ENCODE assay signal across 13 mouse cellular contexts in the genomic region with DNA sequence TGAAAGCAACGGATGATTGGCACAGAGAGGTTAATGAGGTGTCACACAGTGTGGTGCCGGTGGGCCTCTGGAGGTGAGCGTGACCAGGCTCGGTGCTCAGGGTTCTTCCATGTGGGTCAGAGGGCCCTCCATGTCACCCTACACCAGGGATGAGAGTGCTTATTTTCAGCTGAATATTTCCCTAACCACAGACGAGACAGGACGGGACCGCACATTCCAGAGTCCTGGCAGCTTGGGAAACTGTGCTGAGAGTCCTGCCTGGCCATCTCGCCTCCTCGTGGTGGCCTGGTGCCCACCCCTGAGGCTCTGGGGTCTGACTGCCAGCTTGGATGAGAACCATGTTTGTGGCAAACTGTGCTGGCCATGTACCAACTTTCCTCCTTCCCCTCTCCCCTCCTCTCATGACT. TPM values are rescaled to one million over a fixed set of nuclear protein-coding genes. Genes with fewer than 3 reads are reported as not detected.
DNase-seq lines count a peak whose midpoint lies in the region; ATAC-seq and TF ChIP-seq lines count a peak whose summit lies in the region.
"Had no signal": no experiment of that assay in that cellular context is flagged by ENCODE, and none has a peak within 500 bp of the region (broad histone marks: within the 10 kb centered on the region; RNA-seq: fewer than 3 reads in every experiment).

No protein-coding gene starts in this region.

- H3K27me3 ChIP-seq in heart, embryonic 11.5 days (ENCODE audit: control insufficient read depth, insufficient read depth, low read length): peaks cover 14% of the 10 kb centered on the region; the same call in 1 of the 2 replicates
- H3K27me3 ChIP-seq: limb, embryonic 13.5 days; neural tube, embryonic 13.5 days had no signal

- H3K4me3 ChIP-seq in heart, embryonic 11.5 days (ENCODE audit: low read depth, low read length): no peak overlapping the region
- H3K4me3 ChIP-seq: limb, embryonic 13.5 days; neural tube, embryonic 13.5 days had no signal

- no peak overlapping the region for H3K9ac ChIP-seq in heart, embryonic 11.5 days (ENCODE audit: low read depth, low read length)
- H3K9ac ChIP-seq: limb, embryonic 13.5 days; neural tube, embryonic 13.5 days had no signal

- WGBS in heart, embryonic 11.5 days (ENCODE audit: insufficient replicate concordance): 39% methylated on average over 9 of the region's 9 CpGs

- 0 out of 2 replicates have a peak overlapping the region, but pooled peaks have one; percentile 32 for H3K27ac ChIP-seq in heart, embryonic 11.5 days (ENCODE audit: low read depth, low read length)
- H3K27ac ChIP-seq: limb, embryonic 13.5 days; neural tube, embryonic 13.5 days had no signal

- H3K4me1 ChIP-seq in heart, embryonic 11.5 days (ENCODE audit: control insufficient read depth, insufficient read depth, low read length): peaks cover 16% of the 10 kb centered on the region
- H3K4me1 ChIP-seq: neural tube, embryonic 13.5 days had no signal

- no peak overlapping the region for H3K4me2 ChIP-seq in heart, embryonic 11.5 days
- H3K4me2 ChIP-seq: limb, embryonic 13.5 days; neural tube, embryonic 13.5 days had no signal

- TF ChIP-seq CTCF in brain, embryonic 14.5 days (IDR thresholded peaks at IDR 0.05; ENCODE audit: borderline replicate concordance, extremely low read depth, insufficient read depth, insufficient read length): no peak

- ATAC-seq in heart, embryonic 11.5 days (replicated peaks; ENCODE audit: insufficient number of reproducible peaks, low FRiP score, low TSS enrichment): 0 out of 2 replicates have a peak, but pooled peaks have one; percentile 1

- DNase-seq in heart, adult 18-20 months: no peak
- peak; percentile 86 for DNase-seq in left cerebral cortex, postnatal 4 days
- DNase-seq in left cerebral cortex, adult 11 months (ENCODE audit: low spot score): no peak
- DNase-seq in brain, embryonic 14.5 days (ENCODE audit: low read depth): peak; percentile 77
- DNase-seq in gastrocnemius, postnatal 25 days: peak; percentile 24
- no peak for DNase-seq in thymus, postnatal 0 days (ENCODE audit: low spot score)
- DNase-seq in right cerebral cortex, postnatal 25 days: no peak
- DNase-seq: adrenal gland, postnatal 10 days; kidney, postnatal 10 days; thymus, postnatal 14 days had no signal

- no peak for TF ChIP-seq POLR2A in brain, embryonic 14.5 days (IDR thresholded peaks at IDR 0.05; ENCODE audit: borderline replicate concordance, extremely low read depth, insufficient read depth, insufficient read length, poor library complexity, severe bottlenecking)

- intact Hi-C loops in left cerebral cortex, postnatal 4 days (cut with DNase I): no loop called here

- H3K36me3 ChIP-seq in heart, embryonic 11.5 days (ENCODE audit: control insufficient read depth, insufficient read depth, low read length): no peaks in the 10 kb centered on the region
- H3K36me3 ChIP-seq: limb, embryonic 13.5 days; neural tube, embryonic 13.5 days had no signal

- no peaks in the 10 kb centered on the region for H3K9me3 ChIP-seq in heart, embryonic 11.5 days (replicated peaks; ENCODE audit: control insufficient read depth, low read length)
- H3K9me3 ChIP-seq: limb, embryonic 13.5 days; neural tube, embryonic 13.5 days had no signal

RNA-seq across cellular contexts. Expression of a gene that starts 36.5 kb away (rescaled TPM):
- polyA plus RNA-seq in heart, embryonic 11.5 days (2014; fragmentation: Nextera tagmentation; extraction: Ambion mirVana): 54.7 and 63.0 TPM in 2 replicates
- 10 to 100 TPM; 53.1 to 54.8 TPM for total RNA-seq in heart, adult 18-20 months (2021)
- total RNA-seq in left cerebral cortex, postnatal 4 days (2021): 100 to 1,000 TPM; 214 to 227 TPM
- polyA plus RNA-seq in brain, embryonic 14.5 days (2012; rRNA removed): 67.2 and 96.3 TPM in 2 replicates
- total RNA-seq in gastrocnemius, postnatal 25 days (2021): 10 to 100 TPM; 52.1 to 57.8 TPM
- polyA plus RNA-seq in thymus, postnatal 0 days (2015; fragmentation: Nextera tagmentation; extraction: Ambion mirVana): 43.0 and 63.3 TPM in 2 replicates

Comparison
In these comparisons a context has a peak if more than half of its experiments do, and no peak if none do; other contexts are left out.
1. DNase-seq: peak in left cerebral cortex, postnatal 4 days (single experiment), brain, embryonic 14.5 days (single experiment) and gastrocnemius, postnatal 25 days (single experiment); none in heart, adult 18-20 months (0 of 2), left cerebral cortex, adult 11 months (single experiment), thymus, postnatal 0 days (single experiment) and right cerebral cortex, postnatal 25 days (single experiment).